26 mouse cellular contexts compared by ENCODE assay signal in genomic region chr9:15490331-15491100, GRCm38 (mm10). TPM values are rescaled to one million over a fixed set of nuclear protein-coding genes. Genes with fewer than 3 reads are reported as not detected.
DNase-seq lines count a peak whose midpoint lies in the region; ATAC-seq and TF ChIP-seq lines count a peak whose summit lies in the region.
"Had no signal": no experiment of that assay in that cellular context is flagged by ENCODE, and none has a peak within 500 bp of the region (broad histone marks: within the 10 kb centered on the region; RNA-seq: fewer than 3 reads in every experiment).

No protein-coding gene starts in this region.

- TF ChIP-seq RAD21 in MEL (IDR thresholded peaks at IDR 0.05; ENCODE audit: low read depth, low read length), result no peak

- 67% methylated on average over 8 of the region's 8 CpGs for WGBS in heart, postnatal 0 days
- WGBS in heart, embryonic 11.5 days (ENCODE audit: insufficient replicate concordance), result 75% methylated on average over 8 of the region's 8 CpGs

- ATAC-seq in heart, postnatal 0 days (ENCODE audit: insufficient read depth, low read depth), result no peak
- no peak for ATAC-seq in heart, embryonic 11.5 days (replicated peaks; ENCODE audit: insufficient number of reproducible peaks, low FRiP score, low TSS enrichment)
- ATAC-seq in megakaryocyte, adult 5-6 weeks (ENCODE audit: poor library complexity, severe bottlenecking), result no peak
- ATAC-seq: forebrain, postnatal 0 days; intestine, embryonic 16.5 days; midbrain, embryonic 15.5 days had no signal

- no peak overlapping the region for H3K4me2 ChIP-seq in heart, postnatal 0 days (ENCODE audit: low read depth, low read length)
- H3K4me2 ChIP-seq in heart, embryonic 11.5 days, result no peak overlapping the region
- H3K4me2 ChIP-seq: embryonic facial prominence, embryonic 15.5 days; forebrain, embryonic 12.5 days; limb, embryonic 12.5 days; lung, embryonic 15.5 days; midbrain, embryonic 15.5 days; stomach, embryonic 15.5 days had no signal

- no peak overlapping the region for H3K9ac ChIP-seq in heart, postnatal 0 days (replicated peaks; ENCODE audit: low read depth, low read length)
- H3K9ac ChIP-seq in heart, embryonic 11.5 days (ENCODE audit: low read depth, low read length), result no peak overlapping the region
- no peak overlapping the region for H3K9ac ChIP-seq in MEL (ENCODE audit: control insufficient read depth, low read depth, low read length, poor library complexity, severe bottlenecking)
- H3K9ac ChIP-seq: embryonic facial prominence, embryonic 15.5 days; forebrain, embryonic 12.5 days; forebrain, postnatal 0 days; limb, embryonic 12.5 days; lung, embryonic 15.5 days; midbrain, embryonic 15.5 days; stomach, embryonic 15.5 days had no signal

- H3K27me3 ChIP-seq in heart, postnatal 0 days (ENCODE audit: control insufficient read depth, insufficient read depth, low read length), result no peaks in the 10 kb centered on the region
- no peaks in the 10 kb centered on the region for H3K27me3 ChIP-seq in heart, embryonic 11.5 days (ENCODE audit: control insufficient read depth, insufficient read depth, low read length)
- peaks cover 49% of the 10 kb centered on the region for H3K27me3 ChIP-seq in megakaryocyte, embryonic 14.5 days (replicated peaks)
- no peaks in the 10 kb centered on the region for H3K27me3 ChIP-seq in MEL (ENCODE audit: control insufficient read depth in 1 of 2, insufficient read depth in 2 of 2, low read length in 2 of 2)
- H3K27me3 ChIP-seq: embryonic facial prominence, embryonic 15.5 days; forebrain, embryonic 12.5 days; limb, embryonic 12.5 days; lung, embryonic 15.5 days; midbrain, embryonic 15.5 days; stomach, embryonic 15.5 days had no signal

- H3K4me1 ChIP-seq in heart, postnatal 0 days (ENCODE audit: control insufficient read depth, insufficient read depth), result no peaks in the 10 kb centered on the region
- peaks cover 7% of the 10 kb centered on the region; the same call in 1 of the 2 replicates for H3K4me1 ChIP-seq in heart, embryonic 11.5 days (ENCODE audit: control insufficient read depth, insufficient read depth, low read length)
- peaks cover 17% of the 10 kb centered on the region for H3K4me1 ChIP-seq in megakaryocyte, embryonic 14.5 days
- no peaks in the 10 kb centered on the region for H3K4me1 ChIP-seq in MEL (ENCODE audit: control insufficient read depth in 1 of 2, insufficient read depth in 2 of 2, low read length in 2 of 2)

- no peak overlapping the region for H3K4me3 ChIP-seq in heart, postnatal 0 days (ENCODE audit: low read depth, low read length)
- no peak overlapping the region for H3K4me3 ChIP-seq in heart, embryonic 11.5 days (ENCODE audit: low read depth, low read length)
- peak overlapping the region; percentile 21 for H3K4me3 ChIP-seq in megakaryocyte, embryonic 14.5 days (replicated peaks)
- no peak overlapping the region for H3K4me3 ChIP-seq in MEL (ENCODE audit: control insufficient read depth in 1 of 2, insufficient read depth in 1 of 2, low read depth in 2 of 2, low read length in 2 of 2)
- H3K4me3 ChIP-seq: embryonic facial prominence, embryonic 15.5 days; forebrain, embryonic 12.5 days; heart, adult 2 months; left cerebral cortex, adult 2 months; limb, embryonic 12.5 days; lung, embryonic 15.5 days; midbrain, embryonic 15.5 days; stomach, embryonic 15.5 days had no signal

- no peak for TF ChIP-seq EP300 in heart, postnatal 0 days (IDR thresholded peaks at IDR 0.05; ENCODE audit: low read depth)
- TF ChIP-seq EP300 in MEL (IDR thresholded peaks at IDR 0.05; ENCODE audit: low read depth in 1 of 2, low read length in 2 of 2), result no peak

- no peaks in the 10 kb centered on the region for H3K36me3 ChIP-seq in heart, postnatal 0 days (replicated peaks; ENCODE audit: control insufficient read depth, insufficient read depth, low read length)
- no peaks in the 10 kb centered on the region for H3K36me3 ChIP-seq in heart, embryonic 11.5 days (ENCODE audit: control insufficient read depth, insufficient read depth, low read length)
- no peaks in the 10 kb centered on the region for H3K36me3 ChIP-seq in megakaryocyte, embryonic 14.5 days (replicated peaks; ENCODE audit: low read length)
- H3K36me3 ChIP-seq in MEL (ENCODE audit: control insufficient read depth in 1 of 2, insufficient read depth in 2 of 2, low read length in 2 of 2), result no peaks in the 10 kb centered on the region
- H3K36me3 ChIP-seq: embryonic facial prominence, embryonic 15.5 days; forebrain, embryonic 12.5 days; limb, embryonic 12.5 days; lung, embryonic 15.5 days; midbrain, embryonic 15.5 days; stomach, embryonic 15.5 days had no signal

- DNase-seq in adrenal gland, postnatal 14 days, result peak; percentile 48
- no peak for DNase-seq in adrenal gland, postnatal 36 days
- peak; percentile 53 for DNase-seq in heart, postnatal 0 days (ENCODE audit: low spot score)
- no peak for DNase-seq in MEL (ENCODE audit: low read depth, low spot score)
- DNase-seq in layer of hippocampus, postnatal 25 days (ENCODE audit: extremely low spot score in 1 of 2, low spot score in 1 of 2), result no peak
- DNase-seq: adrenal gland, adult 8-10 months; cerebellum, adult 18-20 months; forebrain, postnatal 0 days; gastrocnemius, postnatal 25 days; kidney, adult 8-10 months; kidney, postnatal 14 days; right cerebral cortex, postnatal 25 days; thymus, adult 18-20 months; thymus, postnatal 25 days had no signal

- TF ChIP-seq POLR2A in MEL (IDR thresholded peaks at IDR 0.05; ENCODE audit: control insufficient read depth in 1 of 2, insufficient read depth in 1 of 2, low read depth in 1 of 2, low read length in 2 of 2, poor library complexity in 1 of 2), result no peak

- H3K79me2 ChIP-seq in MEL (ENCODE audit: control insufficient read depth, insufficient read depth, low read length, poor library complexity), result no peaks in the 10 kb centered on the region

- no peaks in the 10 kb centered on the region for H3K9me3 ChIP-seq in heart, postnatal 0 days (replicated peaks; ENCODE audit: control insufficient read depth, low read length)
- no peaks in the 10 kb centered on the region for H3K9me3 ChIP-seq in heart, embryonic 11.5 days (replicated peaks; ENCODE audit: control insufficient read depth, low read length)
- H3K9me3 ChIP-seq in megakaryocyte, embryonic 14.5 days, result no peaks in the 10 kb centered on the region
- no peaks in the 10 kb centered on the region for H3K9me3 ChIP-seq in MEL (replicated peaks; ENCODE audit: insufficient read depth, low read length)
- H3K9me3 ChIP-seq: embryonic facial prominence, embryonic 15.5 days; forebrain, embryonic 12.5 days; limb, embryonic 12.5 days; lung, embryonic 15.5 days; midbrain, embryonic 15.5 days; stomach, embryonic 15.5 days had no signal

- H3K27ac ChIP-seq in heart, postnatal 0 days (ENCODE audit: low read depth), result no peak overlapping the region
- no peak overlapping the region for H3K27ac ChIP-seq in heart, embryonic 11.5 days (ENCODE audit: low read depth, low read length)
- H3K27ac ChIP-seq in MEL (ENCODE audit: control insufficient read depth, low read depth, low read length), result no peak overlapping the region
- H3K27ac ChIP-seq: embryonic facial prominence, embryonic 15.5 days; forebrain, embryonic 12.5 days; left cerebral cortex, adult 2 months; limb, embryonic 12.5 days; lung, embryonic 15.5 days; midbrain, embryonic 15.5 days; stomach, embryonic 15.5 days had no signal

- no peak for TF ChIP-seq CTCF in heart, postnatal 0 days (IDR thresholded peaks at IDR 0.05; ENCODE audit: low read depth)
- no peak for TF ChIP-seq CTCF in MEL (IDR thresholded peaks at IDR 0.05 in 2 of 3, conservative IDR thresholded peaks at IDR 0.05 in 1 of 3; ENCODE audit: control insufficient read depth in 1 of 3, insufficient read depth in 1 of 3, low read depth in 2 of 3, low read length in 3 of 3, poor library complexity in 1 of 3, severe bottlenecking in 1 of 3)

TF ChIP-seq in MEL, 35 proteins besides CTCF, POLR2A, EP300 and RAD21:
- TF ChIP-seq MYC (IDR thresholded peaks at IDR 0.05; ENCODE audit: low read depth, low read length) (no peak), ZC3H11A (IDR thresholded peaks at IDR 0.05; ENCODE audit: low read depth, low read length) (no peak), POLR2AphosphoS5 (IDR thresholded peaks at IDR 0.05; ENCODE audit: borderline replicate concordance, low read depth, low read length) (peak; percentile 93; the same call in 1 of the 2 replicates), MAZ (IDR thresholded peaks at IDR 0.05; ENCODE audit: low read depth, low read length) (no peak), NRF1 (IDR thresholded peaks at IDR 0.05; ENCODE audit: insufficient read depth, low read depth, low read length, poor library complexity, severe bottlenecking) (no peak), ZMIZ1 (IDR thresholded peaks at IDR 0.05; ENCODE audit: low read depth, low read length) (no peak)

RNA-seq across cellular contexts. Expression of gene Smco4, which starts 2.7 kb away (rescaled TPM):
- 32.1 and 38.9 TPM in 2 replicates for total RNA-seq in adrenal gland, postnatal 14 days (2021)
- total RNA-seq in adrenal gland, postnatal 36 days (2021), result 10 to 100 TPM; 29.0 to 35.2 TPM
- 6.0 and 11.5 TPM in 2 replicates for total RNA-seq in heart, postnatal 0 days (2014; rRNA removed; ENCODE audit: low replicate concordance)
- polyA plus RNA-seq in heart, postnatal 0 days (2015; fragmentation: Nextera tagmentation; extraction: Ambion mirVana), result 1.2 and 1.3 TPM in 2 replicates
- 2.2 and 3.4 TPM in 2 replicates for polyA plus RNA-seq in heart, embryonic 11.5 days (2014; fragmentation: Nextera tagmentation; extraction: Ambion mirVana)
- polyA plus RNA-seq in megakaryocyte, embryonic 14.5 days (2012; ENCODE audit: insufficient read depth, low replicate concordance), result 7.0 and 12.3 TPM in 2 replicates
- 5.3 and 8.3 TPM in 2 replicates for total RNA-seq in megakaryocyte, adult 5-6 weeks (2015)
- total RNA-seq in megakaryocyte, adult 5-6 weeks (2017), result 0.73 and 1.3 TPM in 2 replicates
- not detected in 2 replicates for total RNA-seq in MEL (2012; rRNA removed)
- not detected for polyA plus RNA-seq in MEL (2012; ENCODE audit: insufficient read depth in 1 of 2, insufficient read length in 2 of 2, low read depth in 1 of 2, low replicate concordance in 2 of 2, missing spikeins in 1 of 2)
- 1 to 10 TPM; 7.9 to 8.7 TPM for total RNA-seq in layer of hippocampus, postnatal 25 days (2021)

Comparison
In these comparisons a context has a peak if more than half of its experiments do, and no peak if none do; other contexts are left out.
1. DNase-seq: peak in adrenal gland, postnatal 14 days (single experiment) and heart, postnatal 0 days (single experiment); none in adrenal gland, postnatal 36 days (0 of 2), MEL (single experiment) and layer of hippocampus, postnatal 25 days (0 of 2).